Mouse (Mus musculus): ENCODE measurements around the gene C1s1.
"Not testable (repeated sequence)": the region's sequence is repeated elsewhere in the genome, so short reads cannot be mapped to it uniquely, and the experiment has no call there.

Gene C1s1

DNA sequence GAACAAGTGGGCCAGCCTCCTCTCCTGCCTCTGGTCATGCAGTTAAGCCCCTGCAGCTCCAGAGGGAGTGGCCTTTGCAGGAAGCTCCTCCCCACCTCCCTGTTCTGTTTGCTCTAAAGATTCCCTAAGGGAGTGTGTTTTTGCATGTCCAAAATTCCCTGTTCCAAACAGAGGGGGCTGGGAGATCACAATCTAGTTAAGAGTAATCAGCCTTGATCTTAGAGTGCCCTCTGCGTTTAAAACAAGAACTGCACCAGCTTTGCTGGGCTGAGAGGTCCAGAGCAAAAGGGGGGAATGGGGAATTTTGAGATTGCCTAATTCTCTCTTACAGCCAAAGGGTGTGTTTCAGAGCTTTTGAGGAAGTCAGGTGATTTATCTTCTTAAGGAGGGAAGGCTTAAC, at the start of gene C1s1:
C1s1 (minus strand) TSS at position 76 of the 400 bp plus-strand sequence.
- DNase-seq: peak; percentile 9

DNA sequence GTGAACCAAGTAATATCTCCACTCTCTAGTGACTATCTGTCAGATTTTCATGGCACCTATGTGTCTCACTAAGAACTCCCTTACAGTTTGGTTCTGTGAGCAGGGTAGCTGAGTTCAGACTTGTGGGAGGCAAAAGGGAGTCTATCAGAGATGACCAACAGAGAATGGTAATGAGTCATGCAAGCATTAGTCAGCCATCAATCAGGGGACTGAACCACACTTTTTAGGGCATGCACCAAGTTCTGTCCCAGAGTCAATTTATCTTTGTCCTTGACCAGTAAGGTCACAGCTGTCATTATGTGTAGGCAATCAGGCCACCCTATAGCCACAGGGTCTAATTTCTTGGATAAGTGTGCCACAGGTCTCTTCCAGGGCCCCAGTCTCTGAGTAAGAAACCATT, 46.6 kb upstream of the C1s1 start:
- no peak for DNase-seq

DNA sequence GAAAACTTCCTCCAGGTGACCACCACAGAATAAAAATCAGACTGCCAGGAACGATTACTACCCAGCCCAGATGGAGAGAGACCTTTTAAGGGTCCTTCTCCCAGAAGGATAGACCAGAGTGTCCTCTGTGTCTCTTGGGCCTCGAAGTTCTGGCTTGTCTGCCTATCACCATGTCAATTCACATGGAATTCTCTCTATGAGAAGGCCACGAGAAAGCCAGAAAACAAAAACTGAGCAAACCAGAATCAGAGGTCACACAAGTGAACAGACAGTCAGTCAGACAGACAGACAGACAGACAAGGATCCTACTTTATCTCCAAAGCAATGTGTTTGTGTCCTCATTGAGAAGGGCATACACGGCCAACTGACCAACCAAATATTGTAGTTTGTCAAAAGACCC, 44.1 kb upstream of the C1s1 start:
- no peak for DNase-seq

DNA sequence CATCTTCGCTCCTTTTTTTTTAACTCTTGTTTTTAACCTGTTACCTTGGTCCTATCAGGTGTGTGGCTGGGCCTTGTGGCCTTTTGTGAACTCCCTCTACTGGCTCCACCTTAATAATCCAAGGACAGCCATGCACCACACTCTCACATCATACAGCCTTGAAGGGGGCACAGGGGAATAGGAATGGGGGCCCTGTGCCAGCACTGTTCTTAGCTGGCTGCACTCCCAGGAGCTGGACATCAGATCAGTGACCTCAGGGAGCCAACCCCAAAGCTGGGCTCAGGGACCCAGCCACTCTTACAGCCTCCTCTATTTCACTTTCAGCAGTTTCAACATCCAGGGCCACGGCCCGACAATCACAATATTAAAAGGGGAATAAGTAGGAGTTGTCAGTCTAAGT, 43.6 kb upstream of the C1s1 start:
- no peak for DNase-seq

DNA sequence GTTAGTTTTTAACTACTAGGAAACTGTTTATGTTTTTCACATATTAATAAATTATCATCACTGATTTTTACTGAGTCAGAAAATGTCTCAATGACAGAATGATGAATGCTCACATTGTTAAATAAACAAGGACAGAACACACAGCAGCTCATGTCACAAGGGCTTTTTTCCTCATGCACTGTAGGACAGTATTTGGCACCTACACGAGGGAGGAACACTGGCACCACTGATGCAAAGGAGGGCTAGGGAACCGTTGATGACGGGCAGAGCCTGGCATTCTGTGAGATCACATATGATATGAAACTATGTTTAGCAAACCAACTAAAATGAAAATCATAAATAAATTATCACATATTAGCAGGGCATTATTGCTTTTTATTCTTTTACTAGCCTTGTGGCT, 42.8 kb upstream of the C1s1 start:
- DNase-seq: no peak

DNA sequence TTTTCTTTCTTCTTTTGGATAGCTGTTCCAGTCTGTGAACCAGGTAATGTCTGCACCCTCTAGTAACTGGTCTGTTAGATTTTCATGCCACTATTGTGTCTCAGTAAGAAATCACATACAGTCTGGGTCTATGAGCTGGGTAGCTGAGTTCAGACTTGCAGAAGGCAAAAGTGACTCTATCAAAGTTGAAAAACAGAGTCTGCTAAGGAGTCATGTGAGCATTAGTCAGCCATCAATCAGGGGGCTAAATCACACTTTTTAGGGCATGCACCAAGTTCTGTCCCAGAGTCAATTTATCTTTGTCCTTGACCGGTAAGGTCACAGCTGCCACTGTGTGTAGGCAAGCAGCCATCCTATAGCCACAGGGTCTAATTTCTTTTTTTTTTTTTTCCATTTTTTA, 40.1 kb upstream of the C1s1 start:
- DNase-seq: no peak

DNA sequence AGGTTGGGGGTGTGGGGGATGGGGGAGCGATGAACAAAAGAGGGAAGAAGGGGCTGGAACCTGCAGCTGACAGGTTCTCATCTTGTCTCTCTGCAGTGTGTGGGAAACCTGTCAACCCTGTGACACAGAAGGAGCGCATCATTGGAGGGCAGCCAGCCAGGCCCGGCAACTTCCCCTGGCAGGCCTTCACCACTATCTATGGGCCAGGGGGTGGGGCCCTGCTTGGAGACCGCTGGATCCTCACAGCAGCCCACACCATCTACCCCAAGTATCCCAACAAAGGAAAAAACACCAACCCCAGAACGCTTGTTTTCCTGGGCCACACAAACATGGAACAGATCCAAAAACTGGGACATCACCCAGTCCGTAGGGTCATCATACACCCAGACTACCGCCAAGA, 38.0 kb upstream of the C1s1 start:
- not testable (repeated sequence) for DNase-seq

DNA sequence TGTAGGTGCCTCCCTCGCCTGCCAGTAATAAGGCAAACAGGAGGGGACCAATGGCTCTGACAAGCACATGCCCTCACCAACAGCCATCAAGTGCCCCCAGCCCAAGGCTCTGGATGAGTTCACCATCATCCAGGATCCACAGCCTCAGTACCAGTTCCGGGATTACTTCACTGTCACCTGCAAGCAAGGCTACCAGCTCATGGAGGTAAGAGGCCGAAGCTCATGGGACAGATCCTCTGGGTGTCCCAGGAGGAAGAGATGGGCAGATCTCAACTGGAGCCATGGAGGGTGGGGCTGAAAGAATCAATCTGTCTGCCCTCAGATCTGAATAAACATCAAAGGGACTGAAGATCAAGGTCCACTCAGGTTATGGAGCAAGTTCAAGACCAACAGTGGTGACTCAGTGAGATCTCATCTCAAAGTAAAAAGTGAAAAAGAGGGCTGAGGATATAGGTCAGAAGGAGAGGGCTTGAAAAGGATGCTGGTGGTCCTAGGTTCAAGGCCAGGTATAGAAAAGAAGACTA, 33.1 kb upstream of the C1s1 start:
- not testable (repeated sequence) for DNase-seq

DNA sequence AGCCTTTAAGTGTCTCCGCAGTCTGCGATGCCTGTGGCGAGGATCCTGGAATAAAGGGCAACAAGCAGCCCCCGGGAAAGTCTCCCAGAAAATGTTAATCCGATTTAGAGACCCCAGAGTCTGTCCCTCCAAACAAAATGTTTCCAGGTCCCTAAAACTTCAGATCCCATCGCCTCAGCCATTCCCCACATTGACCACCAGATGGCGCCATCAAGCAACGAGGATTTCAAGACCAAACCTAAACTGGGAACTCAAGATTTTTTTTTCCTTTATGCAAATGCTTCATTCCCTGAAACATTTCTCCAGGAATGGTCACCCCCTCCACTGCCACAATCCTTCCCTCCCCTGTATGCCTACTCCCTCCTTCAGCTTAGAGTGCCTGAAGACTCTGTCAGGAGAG, 27.9 kb upstream of the C1s1 start, which contains the start of gene C1rb:
C1rb (plus strand) TSS at position 269 of the 400 bp plus-strand sequence.
- peak; percentile 33 for DNase-seq

DNA sequence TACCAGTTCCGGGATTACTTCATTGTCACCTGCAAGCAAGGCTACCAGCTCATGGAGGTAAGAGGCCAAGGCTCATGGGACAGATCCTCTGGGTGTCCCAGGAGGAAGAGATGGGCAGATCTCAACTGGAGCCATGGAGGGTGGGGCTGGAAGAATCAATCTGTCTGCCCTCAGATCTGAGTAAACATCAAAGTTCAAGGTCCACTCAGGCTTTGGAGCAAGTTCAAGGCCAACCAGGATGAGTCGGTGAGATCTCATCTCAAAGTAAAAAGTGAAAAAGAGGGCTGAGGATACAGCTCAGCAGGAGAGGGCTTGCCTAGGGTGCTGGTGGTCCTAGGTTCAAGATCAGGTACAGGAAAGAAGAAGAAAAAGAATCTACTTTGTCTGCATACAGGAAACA, 19.5 kb upstream of the C1s1 start:
- not testable (repeated sequence) for DNase-seq

DNA sequence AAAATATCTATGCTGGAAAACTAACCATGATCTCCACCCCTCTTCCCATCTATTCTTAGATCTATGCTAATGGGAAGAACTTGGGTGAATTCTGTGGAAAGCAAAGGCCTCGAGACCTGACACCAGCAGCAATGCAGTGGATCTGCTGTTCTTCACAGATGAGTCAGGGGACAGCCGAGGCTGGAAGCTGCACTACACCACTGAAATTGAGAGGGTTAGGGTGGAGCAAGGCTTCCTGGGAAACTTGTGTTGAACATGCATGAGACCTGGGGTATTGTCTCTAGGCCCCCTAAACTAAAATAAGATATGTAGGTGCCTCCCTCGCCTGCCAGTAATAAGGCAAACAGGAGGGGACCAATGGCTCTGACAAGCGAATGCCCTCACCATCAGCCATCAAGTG, 19.0 kb upstream of the C1s1 start:
- not testable (repeated sequence) for DNase-seq

DNA sequence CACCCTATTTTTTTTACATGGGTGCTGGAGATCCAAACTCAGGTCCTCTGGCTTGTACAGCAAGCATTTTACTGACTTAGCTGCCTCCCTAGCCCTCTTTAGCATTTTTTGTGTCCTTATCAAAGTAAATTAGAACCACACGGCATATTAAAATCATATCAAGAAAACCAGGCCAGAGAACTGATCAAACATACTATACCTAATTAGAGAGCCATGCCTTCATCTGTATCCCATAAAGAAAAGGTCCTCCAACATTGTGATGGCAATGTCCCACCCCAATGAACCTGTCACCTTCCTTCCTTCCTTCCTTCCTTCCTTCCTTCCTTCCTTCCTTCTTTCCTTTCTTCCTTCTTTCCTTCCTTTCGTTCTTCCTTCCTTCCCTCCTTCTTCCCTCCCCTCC, 13.8 kb upstream of the C1s1 start:
- DNase-seq: not testable (repeated sequence)

DNA sequence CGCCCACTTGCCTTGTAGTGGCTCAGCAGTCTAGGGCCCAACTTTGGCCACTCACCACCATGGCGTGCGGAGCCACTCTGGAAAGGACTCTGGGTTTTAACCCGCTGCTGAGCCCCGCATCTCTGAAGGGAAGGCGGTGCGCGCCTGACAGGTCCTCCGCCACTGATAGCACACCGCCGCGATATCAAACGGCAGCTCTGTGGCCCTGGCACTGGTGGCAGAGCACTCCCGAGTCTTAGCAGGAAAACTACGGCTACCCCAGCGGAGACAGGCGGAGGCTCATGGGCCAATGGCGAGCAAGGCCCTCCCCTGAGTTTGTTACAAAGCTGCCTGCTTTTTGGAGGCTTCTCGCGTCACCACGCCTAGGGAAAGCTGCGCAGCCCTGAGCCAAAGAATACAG, 10.6 kb upstream of the C1s1 start:
- no peak for DNase-seq

DNA sequence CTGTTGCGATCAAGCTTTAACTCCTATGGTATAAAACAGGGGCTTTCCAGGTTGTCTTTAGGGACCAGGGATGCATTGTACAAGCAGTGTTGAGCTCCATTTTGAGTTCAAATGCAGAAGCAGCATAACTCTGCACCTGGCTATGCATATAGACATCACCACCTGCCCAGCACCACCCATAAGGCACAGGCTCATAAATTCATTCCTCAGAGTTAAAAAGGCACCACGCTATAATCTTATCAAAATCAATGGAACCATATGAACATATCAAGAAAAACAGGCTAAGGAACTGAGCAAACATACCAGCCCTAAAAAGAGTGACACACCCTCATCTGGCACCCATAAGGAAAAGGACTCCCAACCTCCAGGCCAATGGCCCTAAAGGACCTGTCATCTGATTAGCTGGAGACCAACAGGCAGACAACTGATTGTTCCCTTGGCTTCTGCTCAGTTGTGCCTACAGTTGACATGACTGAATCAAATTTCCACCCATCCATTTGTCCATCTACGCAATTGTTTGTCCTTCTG, 6.9 kb upstream of the C1s1 start:
- DNase-seq: no peak

DNA sequence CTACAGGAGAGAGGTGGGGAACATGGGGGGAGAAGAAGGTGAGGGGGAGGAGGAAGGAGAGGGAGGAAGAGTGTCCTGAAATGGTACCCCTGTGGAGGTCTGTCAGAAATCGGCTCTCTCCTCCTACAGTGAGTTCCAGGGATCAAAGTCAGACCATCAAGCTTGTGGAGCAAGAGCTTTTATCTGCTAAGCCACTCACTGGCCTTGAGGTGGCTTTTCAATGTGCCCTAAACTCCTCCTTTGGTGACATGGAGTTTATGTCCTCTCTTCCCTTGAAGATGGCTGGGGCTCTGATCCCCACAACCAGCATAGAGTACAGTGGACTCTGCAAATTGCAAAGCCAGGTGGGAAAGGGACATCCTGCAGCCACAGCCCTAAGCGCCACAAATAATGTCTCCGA, 5.8 kb upstream of the C1s1 start:
- not testable (repeated sequence) for DNase-seq

DNA sequence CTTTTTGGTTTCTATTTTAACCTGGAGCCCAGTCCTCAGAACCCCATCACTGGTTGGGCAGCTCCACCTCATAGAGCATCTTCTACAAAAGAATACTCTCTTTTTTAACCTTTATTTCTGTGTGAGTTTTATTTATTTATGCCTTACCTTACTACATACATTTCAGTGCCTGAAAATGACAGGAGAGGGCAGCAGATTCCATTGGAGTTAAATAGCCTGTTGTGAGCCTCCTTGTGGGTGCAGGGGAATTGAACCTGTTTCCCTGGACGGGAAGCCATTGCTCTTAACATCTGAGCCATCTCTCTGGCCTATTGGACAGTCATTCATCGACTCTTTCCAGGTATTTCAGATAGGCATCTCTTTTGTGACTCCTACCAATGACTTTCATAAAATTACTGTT, 3.3 kb upstream of the C1s1 start:
- no peak for DNase-seq

DNA sequence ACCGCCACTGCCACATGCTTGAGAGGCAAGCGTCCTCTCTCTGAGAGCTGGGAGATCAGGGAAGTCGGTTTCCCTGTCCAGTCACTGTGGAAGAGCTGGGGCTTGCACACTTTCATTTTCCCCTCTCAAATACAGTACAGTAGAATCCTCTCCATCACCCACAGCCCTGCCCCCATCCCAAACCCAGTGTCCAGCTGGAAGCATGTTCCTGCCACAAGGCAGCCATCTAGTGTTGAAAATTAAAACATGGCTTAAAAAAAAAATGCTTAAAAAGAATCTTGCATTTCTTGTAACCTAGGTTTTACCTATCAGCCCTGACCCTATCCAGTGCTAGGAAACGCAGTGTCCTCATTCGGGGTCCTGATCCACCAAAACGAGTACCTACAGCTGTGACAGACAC, 2.3 kb upstream of the C1s1 start:
- no peak for DNase-seq

DNA sequence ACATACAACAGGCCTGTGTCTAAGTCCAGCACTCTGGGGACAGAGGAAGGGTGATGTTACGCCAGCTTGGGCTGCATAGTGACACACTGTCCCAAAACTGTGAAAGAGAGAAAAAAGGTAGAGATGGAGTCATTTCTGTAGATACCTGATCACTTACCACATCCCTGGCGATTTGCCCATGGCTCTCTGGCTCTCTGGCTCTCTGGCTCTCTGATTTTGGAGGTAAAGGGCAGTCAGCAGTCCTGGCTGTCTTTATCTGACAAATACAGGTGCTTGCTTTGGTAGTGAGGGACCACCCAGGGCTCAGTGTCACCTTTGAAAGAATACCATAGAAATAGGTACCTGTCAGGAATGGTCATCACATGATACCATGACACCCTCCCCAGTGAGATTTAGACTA, 983 bp downstream of the C1s1 start:
- not testable (repeated sequence) for DNase-seq

DNA sequence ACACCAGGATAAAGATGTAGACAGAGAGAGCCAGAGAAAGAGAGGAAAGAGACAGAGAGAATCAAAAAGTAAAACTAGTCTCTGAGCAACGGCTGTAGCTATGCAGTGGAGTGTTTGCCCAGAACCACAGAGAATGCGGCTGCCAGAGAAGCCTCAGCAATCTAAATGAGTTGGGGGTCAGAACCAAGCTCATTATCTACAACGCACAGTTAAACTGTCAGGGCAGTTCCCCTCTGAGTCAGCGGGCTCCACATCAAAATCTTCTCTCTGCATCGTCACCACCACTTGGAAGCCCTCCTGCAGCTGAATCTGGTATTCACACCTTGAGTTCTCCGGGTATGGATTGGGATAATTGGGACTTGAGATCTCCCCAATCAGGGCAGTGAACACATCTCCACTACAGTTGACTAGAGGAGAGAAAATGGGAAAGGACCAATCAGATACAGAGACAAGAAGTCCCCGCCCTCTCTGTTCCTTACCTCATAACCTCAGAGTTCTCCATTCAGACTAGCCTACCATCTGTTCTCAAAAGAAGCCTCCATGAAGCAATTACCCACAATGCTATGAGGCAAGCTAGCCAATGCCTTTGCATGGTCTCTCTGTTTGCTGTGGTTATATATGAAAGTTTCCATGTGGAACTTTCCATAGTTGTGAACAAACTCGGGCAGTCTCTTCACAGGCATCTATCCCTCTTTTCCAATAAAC, 5.9 kb downstream of the C1s1 start:
- DNase-seq: not testable (repeated sequence)

DNA sequence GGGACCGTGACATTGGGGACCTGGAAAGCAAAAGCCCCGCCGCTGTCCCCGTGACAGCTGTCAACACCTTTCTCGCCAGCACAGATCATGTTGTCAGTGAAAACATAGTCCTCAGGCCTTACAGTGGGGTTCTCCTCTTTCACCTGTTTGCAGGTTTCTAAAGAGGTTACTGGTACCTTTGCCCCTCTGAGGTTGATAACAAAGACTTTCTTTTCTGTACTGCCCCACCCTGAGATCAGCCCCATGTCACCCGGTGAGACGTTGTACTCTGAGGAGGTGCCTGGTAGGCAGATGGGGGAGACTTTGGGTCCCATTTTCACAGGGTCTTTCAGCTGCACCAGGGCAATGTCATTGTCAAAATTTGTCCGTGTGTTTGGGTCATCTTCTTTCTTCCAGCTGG, 11.1 kb downstream of the C1s1 start:
- no peak for DNase-seq

DNA sequence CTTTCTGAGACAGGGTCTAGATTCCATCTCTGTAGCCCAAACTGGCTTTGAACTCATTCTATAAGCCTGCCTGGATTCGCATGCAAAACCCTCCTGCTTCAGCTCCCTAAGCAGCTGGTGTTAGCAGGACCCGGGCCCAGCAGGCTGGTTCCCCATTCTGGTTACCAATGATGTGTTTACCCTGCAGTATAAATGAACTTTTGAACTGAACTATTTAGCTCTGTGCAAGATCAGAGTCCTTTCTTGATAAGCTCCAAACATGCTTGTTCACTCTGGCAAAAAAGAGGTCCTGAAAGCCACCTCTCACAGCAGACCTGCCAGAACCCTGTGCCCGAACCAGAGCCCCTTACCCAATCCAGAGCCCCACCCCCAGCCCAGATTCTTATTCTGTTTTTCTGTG, 14.3 kb downstream of the C1s1 start:
- DNase-seq: no peak

DNA sequence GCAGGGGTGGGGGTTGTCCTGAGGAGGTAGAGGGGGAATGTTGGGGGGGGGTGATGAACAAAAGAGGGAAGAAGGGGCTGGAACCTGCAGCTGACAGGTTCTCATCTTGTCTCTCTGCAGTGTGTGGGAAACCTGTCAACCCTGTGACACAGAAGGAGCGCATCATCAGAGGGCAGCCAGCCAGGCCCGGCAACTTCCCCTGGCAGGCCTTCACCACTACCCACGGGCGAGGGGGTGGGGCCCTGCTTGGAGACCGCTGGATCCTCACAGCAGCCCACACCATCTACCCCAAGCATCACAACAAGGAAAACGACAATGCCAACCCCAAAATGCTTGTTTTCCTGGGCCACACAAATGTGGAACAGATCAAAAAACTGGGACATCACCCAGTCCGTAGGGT, 20.1 kb downstream of the C1s1 start:
- DNase-seq: not testable (repeated sequence)

DNA sequence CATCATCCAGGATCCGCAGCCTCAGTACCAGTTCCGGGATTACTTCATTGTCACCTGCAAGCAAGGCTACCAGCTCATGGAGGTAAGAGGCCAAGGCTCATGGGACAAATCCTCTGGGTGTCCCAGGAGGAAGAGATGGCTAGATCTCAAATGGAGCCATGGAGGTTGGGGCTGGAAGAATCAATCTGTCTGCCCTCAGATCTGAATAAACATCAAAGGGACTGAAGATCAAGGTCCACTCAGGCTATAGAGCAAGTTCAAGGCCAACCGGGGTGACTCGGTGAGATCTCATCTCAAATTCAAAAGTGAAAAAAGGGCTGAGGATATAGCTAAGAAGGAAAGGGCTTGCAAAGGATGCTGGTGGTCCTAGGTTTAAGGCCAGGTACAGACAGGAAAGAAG, 24.4 kb downstream of the C1s1 start:
- not testable (repeated sequence) for DNase-seq

DNA sequence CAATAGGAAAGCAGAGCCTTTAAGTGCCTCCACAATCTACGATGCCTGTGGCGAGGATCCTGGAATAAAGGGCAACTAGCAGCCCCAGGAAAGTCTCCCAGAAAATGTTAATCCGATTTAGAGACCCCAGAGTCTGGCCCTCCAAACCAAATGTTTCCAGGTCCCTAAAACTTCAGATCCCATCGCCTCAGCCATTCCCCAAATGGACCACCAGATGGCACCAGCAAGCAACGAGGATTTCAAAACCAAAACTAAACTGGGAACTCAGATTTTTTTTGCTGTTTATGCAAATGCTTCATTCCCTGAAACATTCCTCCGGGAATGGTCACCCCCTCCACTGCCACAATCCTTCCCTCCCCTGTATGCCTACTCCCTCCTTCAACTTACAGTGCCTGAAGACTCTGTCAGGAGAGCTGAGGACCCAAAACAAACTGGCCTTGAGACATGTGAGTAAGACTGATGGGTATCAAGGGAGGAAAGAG, 29.8 kb downstream of the C1s1 start, which contains the start of gene C1ra:
C1ra (plus strand) TSS at position 51 of the 482 bp plus-strand sequence.
- DNase-seq: no peak

DNA sequence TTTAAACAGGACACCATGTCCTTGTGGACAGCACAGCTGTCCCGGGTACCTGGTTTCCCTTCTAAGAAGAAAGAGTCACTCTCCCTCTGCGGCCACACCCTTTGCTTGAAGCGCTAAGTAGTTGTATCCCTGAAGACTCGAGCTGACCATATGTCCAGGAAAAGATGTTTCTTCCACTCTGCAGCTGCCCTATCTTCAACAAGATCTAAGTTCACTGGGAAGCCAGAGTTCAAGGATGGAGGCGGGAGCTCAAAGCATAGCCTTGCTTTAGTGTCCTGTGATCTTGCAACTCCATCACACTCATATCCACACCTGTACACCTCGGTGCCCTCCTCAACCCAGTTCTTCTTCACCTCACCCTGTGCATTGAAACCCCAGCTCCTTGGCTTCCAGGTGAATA, 30.2 kb downstream of the C1s1 start:
- no peak for DNase-seq

Measured in cerebellum, adult 11-12 months (tissue).